Mouse (Mus musculus): ENCODE data around the gene Stam.

DNA sequence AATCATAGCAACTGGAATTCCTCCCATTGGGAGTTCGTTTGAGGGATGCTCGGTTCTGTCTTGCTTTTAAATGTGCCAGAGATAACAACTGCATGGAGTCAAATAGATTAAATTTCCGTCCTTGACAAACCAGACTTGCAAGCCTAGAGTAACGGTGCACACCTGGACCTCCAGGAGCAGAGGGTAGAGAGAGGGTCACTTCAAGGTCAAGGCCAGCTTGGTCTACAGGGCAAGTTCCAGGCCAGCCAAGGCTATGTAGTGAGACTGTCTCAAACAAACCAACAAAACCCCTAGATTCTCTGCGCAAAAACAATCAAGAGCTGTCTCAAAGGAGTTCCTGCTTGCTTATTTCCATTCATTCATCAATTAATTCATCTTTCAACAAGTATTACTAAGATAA lies 25.1 kb upstream of the Stam start:
- TF ChIP-seq POLR2A (IDR thresholded peaks at IDR 0.05; ENCODE audit: low read depth, low read length): no peak
- TF ChIP-seq CTCF (IDR thresholded peaks at IDR 0.05; ENCODE audit: borderline replicate concordance, insufficient read depth, low read length): no peak

Measured in embryonic fibroblast, embryonic 13.5 days (primary cell).